Mouse (Mus musculus) MEL (cell line): ENCODE measurements around the gene Hoxd13.

Source experiments
- CHD2 ChIP-seq: IDR thresholded peaks from 2 replicates; pipeline ENCODE4 v1.6.1; 2011; ENCODE audit warnings: low read length, improper control_type of control experiment
- E2F4 ChIP-seq: IDR thresholded peaks from 2 replicates; pipeline ENCODE4 v1.6.1; 2011; ENCODE audit warnings: low read depth, low read length, improper control_type of control experiment, borderline replicate concordance
- ELF1 ChIP-seq: IDR thresholded peaks from 2 replicates; pipeline ENCODE4 v1.6.1; 2014; ENCODE audit warnings: low read depth, mild to moderate bottlenecking, inconsistent platforms, low read length, improper control_type of control experiment, moderate library complexity
- HCFC1 ChIP-seq: IDR thresholded peaks from 2 replicates; pipeline ENCODE4 v1.6.1; 2012; ENCODE audit warnings: low read depth, mild to moderate bottlenecking, inconsistent platforms, low read length, improper control_type of control experiment, moderate library complexity
- JUND ChIP-seq: IDR thresholded peaks from 2 replicates; pipeline ENCODE4 v1.6.1; 2011; ENCODE audit warnings: low read depth, mild to moderate bottlenecking, improper control_type of control experiment, low read length
- MAX ChIP-seq: IDR thresholded peaks from 2 replicates; pipeline ENCODE4 v1.6.1; 2011; ENCODE audit warnings: low read length, improper control_type of control experiment
- MYB ChIP-seq: IDR thresholded peaks from 2 replicates; pipeline ENCODE4 v1.6.1; 2011; ENCODE audit warnings: mild to moderate bottlenecking, low read depth, low read length, improper control_type of control experiment
- MYC ChIP-seq: IDR thresholded peaks from 2 replicates; pipeline ENCODE4 v1.6.1; 2011; ENCODE audit warnings: low read depth, mild to moderate bottlenecking, low read length, improper control_type of control experiment, moderate library complexity
- POLR2A ChIP-seq, 2 experiments: IDR thresholded peaks; 2 replicates each; pipeline ENCODE4 v1.6.1; 2011 to 2012; ENCODE audit warnings: low read length in 2 of 2, mild to moderate bottlenecking in 2 of 2, control low read depth in 1 of 2, improper control_type of control experiment in 1 of 2, low read depth in 1 of 2, moderate library complexity in 1 of 2; ENCODE audit not compliant: control insufficient read depth in 1 of 2, insufficient read depth in 1 of 2, poor library complexity in 1 of 2
- SIN3A ChIP-seq: IDR thresholded peaks from 2 replicates; pipeline ENCODE4 v1.6.1; 2012; ENCODE audit warnings: low read length, improper control_type of control experiment, inconsistent platforms
- USF1 ChIP-seq: IDR thresholded peaks from 2 replicates; pipeline ENCODE4 v1.6.1; 2014; ENCODE audit warnings: low read depth, mild to moderate bottlenecking, inconsistent platforms, low read length, improper control_type of control experiment, moderate library complexity
- ZNF384 ChIP-seq: IDR thresholded peaks from 2 replicates; pipeline ENCODE4 v1.6.1; 2012; ENCODE audit warnings: low read depth, mild to moderate bottlenecking, inconsistent platforms, low read length, improper control_type of control experiment

DNA sequence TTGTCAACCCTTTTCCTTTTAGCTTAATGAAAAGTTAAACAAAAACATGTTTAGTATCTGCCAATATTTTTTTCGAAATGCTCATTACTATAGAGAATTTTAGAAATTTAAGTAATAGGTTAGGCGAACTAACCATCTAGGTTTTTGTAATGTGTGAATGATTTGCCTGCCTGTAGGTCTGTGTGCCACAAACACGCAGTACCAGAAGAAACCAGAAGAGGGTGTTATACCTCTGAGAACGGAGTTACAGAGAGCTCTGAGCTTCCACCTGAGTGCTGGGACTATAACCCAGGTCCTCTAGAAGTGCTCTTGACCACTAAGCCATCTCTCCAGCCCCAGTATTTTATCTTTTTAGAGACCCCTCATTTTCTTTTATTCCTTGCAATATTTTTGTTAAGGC, 32.7 kb upstream of the Hoxd13 start:
- TF ChIP-seq SIN3A (no peak), HCFC1 (no peak), E2F4 (no peak), USF1 (no peak), JUND (no peak), ELF1 (no peak), ZNF384 (no peak), POLR2A (IDR thresholded peaks at IDR 0.05; ENCODE audit: control insufficient read depth in 1 of 2, insufficient read depth in 1 of 2, low read depth in 1 of 2, low read length in 2 of 2, poor library complexity in 1 of 2) (no peak), CHD2 (no peak), MAX (no peak), MYB (no peak), MYC (no peak)
